Mouse (Mus musculus) spleen, adult 2 months (tissue): ENCODE measurements around the gene Gm4553.

ENCODE experiments used
- CTCF ChIP-seq: fragments of 200-500 bp; IDR thresholded peaks from 2 replicates; pipeline ENCODE4 v1.5.1; 2011; ENCODE audit warnings: mild to moderate bottlenecking, inconsistent platforms; ENCODE audit not compliant: insufficient read depth, insufficient read length, insufficient replicate concordance; ENCODE audit errors: extremely low read depth
- POLR2A ChIP-seq: fragments of 200-500 bp; IDR thresholded peaks from 2 replicates; pipeline ENCODE4 v1.6.1; 2011; ENCODE audit warnings: low read depth, low read length, inconsistent platforms

DNA sequence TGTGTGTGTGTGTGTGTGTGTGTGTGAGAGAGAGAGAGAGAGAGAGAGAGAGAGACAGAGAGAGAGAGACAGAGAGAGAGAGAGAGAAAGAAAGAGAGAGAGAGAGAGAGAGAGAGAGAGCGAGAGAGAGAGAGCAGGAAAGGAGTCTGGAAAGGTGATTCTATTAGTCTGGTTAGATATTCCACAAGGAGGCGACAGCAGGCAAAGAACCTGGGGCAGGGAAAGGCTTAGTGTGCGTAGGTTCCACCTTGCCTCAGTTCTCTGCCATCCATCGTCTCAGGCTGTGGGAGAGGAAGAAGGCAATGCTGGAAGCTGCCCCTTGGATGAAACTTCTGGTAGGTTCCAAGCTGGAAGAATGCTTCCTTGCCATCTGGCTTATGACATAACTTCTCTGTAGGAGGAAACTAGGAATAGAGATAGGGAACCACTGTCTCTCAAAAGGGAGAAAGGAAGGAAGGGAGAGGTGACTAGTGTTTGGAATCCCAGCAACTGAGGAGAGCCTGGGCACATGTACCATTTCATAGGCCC, 20.1 kb downstream of the Gm4553 start:
- TF ChIP-seq POLR2A (no peak), CTCF (no peak)
